Mouse (Mus musculus) lung, adult 18-20 months (tissue): Measurements from ENCODE around the gene Gm38392.

Source experiments
- DNase-seq, 2 experiments: peaks; one replicate each; pipeline ENCODE4 v3.0.0; 2022; ENCODE audit warnings: mixed read lengths in 2 of 2

The Gm38392 gene

DNA sequence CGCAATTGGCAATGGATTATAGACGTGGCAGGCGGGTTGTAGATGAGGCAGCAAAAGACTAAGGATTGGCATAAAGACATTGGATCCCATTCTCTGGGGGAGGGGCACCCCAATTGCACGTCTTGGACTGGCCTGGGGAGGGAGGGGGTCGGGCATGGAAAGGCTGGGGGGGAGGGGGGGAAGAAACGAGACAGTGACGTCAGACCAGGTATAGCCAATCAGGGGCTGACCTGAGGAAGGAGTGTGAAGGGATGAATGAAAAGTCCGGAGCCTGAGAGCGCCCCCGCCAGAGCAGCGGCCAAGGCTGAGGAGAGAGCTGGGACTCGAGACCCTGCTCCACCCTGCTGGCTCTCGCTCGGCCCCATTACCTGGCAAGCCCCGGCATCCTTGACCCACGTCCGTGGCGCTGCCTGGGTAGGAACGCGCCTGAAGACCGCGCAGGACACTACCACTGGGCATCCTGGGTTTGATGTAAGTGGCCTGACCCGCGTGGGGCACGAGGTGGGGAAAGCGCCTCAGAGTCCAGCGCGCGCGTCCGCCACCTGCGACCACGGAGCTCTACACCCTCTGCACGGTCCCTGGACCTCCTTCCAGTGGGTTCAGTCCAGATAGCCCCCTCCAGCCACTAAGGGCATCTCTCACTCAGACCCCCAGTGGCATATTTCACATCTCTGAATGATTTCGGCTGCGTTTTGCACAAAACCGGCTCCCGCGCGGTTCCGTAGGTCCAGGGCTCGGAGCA is 72.6 kb downstream of the Gm38392 start:
- DNase-seq = no peak

DNA sequence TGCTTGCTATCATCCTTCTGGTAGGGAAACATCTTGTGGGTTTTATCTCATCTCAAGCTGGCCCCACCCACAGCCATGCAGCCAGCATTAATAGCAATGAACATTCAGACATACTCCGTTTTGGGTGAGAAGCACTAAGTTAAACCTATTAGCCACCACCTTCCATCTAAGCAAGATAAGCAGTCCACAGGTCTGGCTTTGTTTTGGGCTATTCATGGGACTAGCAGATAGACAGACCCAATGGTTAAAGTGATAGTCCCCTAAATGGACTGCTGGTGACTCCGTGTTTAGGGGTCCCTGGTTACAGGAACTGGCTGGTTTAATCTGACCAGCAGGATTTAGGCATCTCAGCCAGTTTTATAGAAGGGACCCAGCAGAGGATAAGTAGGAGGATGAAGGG is 74.0 kb downstream of the Gm38392 start:
- no peak for DNase-seq

DNA sequence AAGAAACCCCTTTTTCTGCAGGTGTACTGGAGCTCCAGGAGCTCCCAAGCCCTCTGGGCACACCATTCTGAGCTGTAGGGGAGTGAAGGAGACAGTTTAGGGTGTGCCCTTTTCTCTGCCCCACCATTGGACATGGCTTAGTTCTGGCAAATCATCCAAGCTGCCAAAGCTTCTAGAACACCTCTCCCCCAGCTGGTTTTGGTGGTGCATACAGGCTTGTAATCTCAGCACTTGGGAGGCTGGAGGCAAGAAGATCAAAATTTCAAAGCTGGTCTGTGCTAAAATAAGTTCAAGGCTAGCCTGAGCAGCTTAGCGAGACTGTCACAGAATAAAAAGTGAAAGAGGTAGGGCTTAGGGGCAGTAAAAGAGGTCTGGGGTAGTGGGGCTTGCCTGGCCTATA is 74.7 kb downstream of the Gm38392 start:
- DNase-seq = no peak

DNA sequence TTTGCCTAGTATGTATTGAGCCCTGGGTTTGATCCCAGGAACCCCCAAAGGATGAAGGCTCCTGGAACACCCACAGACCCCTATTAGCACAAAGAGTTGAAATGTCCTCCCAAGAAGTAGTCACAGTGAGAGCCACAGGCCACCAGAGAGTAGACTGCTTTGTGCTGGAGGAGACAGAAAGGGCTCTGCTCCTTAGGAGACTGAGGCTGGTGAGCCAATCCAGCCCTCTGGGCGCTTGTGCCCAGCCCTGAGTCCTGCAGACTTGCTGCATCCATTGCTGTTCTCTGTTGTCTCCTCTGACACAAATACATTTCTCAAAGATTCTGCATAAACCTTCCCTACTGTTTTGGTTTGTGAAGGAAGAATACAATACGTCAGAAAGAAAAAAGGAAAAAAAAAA is 76.1 kb downstream of the Gm38392 start:
- no peak for DNase-seq

DNA sequence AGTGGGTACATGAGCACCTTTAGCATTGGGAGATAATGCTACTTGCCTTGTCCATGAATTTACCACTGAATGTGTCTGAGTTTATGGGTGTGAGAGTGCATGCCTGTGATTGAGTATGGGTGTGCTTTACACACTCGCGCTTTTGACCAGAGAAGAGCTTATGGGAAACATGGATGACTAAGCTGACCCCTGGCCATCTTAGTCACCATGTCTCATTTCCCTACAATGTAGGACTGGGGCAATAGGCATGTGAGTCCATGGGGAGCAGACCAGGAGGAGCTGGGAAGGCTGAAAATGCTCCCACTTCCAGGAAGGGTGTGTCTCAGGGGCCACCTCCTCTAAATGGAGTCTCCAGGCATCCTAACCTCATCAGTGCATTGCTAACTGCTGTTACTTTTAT is 76.9 kb downstream of the Gm38392 start:
- DNase-seq = no peak

DNA sequence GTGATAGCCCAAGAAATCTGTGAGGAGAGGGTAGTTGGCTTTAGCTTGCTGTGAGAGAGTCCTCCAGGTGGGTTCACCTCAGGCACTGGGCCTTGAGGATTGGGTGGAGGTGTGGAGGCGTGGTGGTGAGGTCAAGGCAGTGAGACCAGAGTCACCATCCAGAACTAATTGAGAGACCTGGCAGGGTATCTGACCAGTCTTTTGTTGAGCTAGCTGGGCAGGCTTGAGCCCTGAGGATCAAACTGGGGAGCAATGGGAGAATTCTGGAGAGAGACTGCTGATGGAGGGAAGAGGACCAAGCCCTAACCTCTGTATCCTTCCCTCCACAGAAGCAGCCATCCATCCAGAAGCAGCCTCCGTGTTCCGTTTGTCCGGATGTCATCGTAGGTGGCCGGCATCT is 77.7 kb downstream of the Gm38392 start:
- no peak for DNase-seq

DNA sequence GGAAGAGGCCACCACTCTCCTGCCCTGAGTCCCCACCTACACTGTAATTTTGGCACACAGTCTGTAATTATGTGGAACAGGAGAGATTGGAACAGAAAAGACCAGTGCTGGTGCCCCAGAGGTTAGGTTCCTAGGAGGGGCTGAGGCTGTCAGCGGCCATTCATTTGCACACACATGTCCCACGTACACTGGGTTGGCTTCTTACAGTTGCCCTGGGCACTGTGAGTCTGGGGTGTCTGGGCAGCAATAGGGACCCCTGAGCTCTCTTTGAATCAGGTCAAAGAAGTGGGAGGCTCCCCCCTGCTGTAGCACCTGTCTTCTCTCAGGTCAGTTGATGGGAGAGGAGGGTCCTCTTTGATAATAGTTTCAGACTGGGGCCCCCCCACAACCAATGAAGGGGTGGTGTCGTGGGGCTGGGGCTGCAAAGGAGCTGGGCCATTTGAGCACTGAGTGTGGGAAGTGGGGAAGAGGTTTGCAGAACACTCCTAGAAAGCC is 78.7 kb downstream of the Gm38392 start:
- DNase-seq = no peak

DNA sequence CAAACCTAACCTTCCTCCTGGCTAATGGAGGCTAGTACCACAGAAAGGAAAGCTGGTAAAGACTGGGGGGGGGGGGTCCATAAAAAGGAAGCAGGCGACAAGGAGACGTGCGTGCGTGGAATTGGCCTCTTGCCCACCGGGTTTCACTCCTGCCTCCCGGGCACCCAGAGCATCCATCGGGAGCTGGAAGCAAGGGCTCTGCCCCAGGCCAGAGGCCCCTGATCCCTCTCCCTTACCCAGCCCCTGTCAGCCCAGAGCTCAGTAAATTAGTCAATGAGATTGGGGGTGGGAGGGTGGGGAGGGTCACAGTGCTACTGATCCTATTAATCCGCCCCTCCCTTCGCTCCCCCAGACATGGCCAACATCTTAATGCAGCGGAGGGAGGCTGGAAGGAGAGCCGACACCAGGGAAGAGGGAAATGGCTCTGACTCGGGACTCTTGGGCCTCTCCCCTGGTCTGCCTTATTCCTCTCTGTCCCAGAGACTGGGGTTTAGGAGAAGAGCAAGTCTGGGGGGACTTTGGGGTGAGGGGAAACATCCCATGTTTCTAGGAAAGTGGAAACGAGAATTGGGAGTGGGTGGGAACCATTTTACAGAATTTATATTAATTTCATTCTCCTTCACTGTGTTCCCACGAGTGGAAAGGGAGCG is 79.4 kb downstream of the Gm38392 start:
- DNase-seq = no peak

DNA sequence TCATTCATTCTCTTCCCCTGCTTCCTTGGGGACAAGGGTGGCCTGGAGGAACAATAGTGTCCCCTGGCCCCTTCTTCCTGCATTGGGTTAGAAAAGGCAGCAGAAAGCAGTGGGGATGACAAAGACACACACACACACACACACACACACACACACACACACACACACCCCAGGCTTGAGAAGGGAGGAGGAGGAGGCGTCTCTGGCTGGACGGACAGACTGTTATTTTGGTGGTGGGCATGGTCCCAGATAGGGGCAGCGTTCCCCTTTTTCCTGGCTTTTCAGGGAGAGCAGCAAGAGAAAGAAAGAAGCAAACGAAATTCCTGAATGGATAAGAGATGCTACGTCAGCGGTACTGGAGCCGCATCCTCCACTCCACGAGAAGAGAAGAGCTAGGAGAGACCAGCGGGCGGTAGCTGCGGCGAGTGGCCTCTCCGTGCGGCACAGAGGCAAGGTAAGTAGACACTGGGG is 80.1 kb downstream of the Gm38392 start:
- DNase-seq = no peak

DNA sequence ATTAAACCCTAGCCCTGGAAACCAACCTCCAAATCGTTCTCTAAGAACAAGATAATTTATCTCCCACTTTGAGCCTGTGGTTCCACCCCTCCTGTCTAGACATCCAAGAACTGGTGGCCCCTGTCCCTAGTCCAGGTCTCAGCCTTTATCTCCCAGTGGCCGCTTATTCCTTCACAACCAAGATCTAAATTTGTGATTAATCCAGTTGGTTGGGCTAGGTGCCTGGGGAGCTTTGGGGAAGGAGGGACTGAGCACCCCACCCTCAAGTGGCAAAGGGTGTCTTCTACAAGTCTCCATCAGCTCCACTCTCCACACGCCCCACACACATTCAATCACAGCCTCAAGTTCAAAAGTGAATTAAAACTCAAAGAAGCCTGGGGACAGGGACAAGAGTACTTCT is 80.5 kb downstream of the Gm38392 start:
- DNase-seq = no peak

DNA sequence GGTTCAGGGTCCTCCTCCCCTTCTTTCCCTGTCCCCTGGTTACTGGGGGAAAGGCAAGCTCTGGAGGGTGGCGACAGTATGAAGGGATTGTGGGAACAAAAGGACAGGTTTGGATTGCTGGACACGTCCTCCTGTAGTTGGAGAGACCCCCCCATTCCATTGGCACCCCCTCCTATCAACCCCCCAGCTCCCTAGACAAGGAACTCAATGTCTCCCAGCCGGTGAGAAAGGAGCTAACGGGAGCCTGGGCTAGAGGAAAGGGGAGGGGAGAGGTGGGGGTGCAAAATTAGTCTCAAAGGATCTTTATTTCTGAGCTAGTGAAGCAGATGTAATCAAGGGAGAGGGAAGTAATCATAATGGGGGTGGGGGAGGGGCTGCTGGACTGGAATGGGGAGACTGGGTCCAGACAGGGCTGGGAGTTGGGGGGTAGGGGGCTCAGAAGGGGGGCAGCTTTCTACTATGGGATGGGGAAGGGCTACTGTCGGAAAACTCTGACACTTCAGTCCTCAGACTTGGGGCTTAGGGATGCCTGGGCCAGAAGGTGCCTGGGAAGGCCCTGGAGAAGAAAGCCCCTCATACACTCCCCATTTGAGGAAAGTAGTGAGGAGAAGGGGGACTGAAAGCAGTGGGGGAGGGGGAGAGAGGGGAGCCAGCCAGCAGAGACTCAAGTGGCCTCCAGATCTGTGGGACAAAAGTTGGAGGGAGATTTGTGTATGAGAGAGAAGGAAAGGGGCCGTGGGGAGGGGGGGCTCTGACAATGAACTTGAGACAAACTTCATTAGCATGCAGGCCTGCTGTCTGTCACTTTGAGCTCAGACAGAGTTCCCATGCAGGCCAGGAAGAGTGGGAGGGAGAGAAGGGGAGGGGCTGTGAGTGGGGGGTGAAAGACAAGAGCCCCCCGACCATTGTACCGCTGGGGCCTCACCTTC is 81.2 kb downstream of the Gm38392 start:
- DNase-seq = no peak

DNA sequence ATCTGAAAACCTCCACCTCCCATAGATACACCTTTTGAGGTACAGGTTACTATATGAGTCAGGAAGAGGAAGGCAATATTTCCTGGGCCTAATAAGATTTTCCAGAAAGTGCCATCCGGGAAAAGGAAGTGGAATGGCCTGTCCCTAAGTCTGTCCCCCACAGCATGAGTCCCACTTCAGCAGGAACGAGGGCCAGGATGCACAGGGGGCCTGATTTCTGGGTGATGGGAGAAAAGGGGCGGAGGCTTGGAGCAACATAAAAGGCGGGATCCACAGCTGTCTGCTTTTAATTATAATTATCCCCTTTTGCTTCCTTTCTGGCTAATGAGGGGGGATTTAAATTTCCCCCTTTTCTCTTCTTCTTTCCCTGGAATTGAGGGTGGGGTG is 81.8 kb downstream of the Gm38392 start:
- DNase-seq = no peak

DNA sequence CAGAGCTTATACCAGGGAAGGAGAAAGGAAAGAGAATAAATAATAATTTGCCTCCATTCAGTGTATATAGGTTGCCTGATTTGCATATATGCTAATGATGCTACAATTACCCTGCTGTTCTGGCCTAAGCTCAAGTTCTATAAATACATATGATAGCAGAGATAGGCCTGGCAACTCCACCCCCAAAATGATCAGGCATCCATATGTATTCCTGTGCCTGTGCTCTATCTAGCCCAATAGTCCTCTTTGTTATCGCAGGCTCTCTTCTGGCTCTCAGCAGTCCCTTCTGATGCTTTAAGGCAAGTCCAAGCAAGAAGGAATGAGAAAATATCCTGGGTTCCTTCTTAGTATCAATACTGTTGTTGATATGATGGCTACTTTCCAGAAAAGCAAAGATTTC is 82.3 kb downstream of the Gm38392 start:
- no peak for DNase-seq

DNA sequence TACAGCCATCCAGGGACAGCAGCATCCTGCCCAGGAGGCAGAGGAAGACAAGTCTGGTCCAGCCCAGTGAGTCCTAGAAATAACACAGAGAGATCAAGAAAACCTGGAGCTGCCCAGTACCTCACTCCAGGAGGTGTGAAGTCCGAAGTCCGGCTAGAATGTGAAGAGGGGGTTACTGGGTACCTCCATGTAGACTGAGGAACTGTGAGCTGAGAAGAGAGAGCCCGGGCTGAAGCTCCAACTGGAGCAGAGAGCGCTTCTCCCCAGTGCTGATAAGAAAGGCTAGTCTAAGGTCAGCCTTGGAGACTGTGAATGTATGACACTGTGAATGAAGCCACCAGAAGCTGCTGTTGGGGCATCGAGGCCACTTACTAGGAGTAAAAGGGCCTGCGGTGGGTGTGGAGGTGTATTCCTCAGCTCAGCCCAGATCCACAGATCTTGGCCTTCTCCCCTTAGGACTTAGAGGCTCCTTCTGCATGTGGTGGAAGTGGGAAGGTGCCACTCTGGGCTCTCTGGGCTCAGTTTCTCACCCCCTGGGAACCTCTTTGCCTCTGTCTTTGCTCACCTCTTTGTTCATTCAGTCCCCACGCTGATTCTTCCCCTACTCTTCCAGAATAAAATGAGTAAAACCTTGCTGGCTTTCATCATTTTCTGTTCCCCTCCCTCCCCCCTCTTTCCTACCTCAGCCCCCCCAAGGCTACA is 82.9 kb downstream of the Gm38392 start:
- no peak for DNase-seq

DNA sequence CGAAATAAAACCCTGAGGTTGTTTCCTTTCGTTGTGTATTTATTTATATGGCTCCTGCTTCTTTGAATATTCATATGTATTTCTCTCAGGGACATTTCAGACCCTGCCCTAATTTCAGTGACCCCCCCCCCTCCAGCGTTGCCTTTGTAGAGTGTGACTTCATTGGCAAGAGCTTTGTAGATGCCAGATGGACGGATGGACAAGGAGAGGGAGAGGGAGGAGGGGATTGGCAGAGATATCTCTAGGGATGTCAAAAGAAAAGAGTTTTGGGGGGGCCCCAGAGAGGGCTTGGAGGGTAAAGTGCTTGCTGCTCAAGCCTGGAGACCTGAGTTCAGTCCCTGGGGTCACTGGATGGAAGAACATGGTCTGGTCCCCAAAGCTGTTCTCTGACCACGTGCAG is 83.6 kb downstream of the Gm38392 start:
- DNase-seq = no peak

DNA sequence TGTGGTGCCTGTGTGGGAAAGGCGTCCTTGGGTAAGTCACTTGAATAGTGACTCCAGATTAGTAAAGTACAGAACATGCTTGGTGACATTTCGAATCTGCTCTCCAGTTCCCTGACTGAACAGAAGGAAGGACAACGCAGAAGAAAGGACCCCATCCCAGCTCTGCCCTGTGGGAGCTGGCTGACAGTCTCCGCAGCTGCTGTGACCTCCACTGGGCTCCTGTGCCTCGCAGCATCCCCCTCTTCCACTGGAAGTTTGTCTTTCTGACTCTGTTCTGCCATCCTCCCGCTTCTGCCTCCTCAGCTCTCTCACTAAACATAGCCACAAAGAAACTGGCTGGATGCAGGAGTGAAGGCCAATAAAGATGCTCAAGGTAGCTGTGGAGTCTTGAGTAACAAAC is 84.0 kb downstream of the Gm38392 start:
- DNase-seq = no peak

DNA sequence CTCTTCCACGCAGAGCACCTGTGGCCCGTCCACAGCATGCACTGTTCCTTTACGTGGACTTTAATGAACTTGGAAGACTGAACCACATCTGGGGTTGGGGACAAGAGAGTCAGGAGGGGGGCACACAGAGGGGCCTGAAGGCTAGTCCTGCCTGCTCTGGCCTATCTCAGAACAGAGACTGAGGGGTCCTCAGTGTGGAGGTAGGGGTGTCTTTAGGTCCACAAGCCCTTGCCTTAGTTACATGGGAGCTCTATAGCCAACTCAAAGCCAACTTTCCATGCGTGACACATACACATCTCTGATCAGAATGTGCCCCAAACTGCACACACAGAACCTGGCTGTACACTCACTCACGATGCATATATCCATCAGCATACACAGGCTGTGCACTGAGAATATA is 85.4 kb downstream of the Gm38392 start:
- DNase-seq = no peak

DNA sequence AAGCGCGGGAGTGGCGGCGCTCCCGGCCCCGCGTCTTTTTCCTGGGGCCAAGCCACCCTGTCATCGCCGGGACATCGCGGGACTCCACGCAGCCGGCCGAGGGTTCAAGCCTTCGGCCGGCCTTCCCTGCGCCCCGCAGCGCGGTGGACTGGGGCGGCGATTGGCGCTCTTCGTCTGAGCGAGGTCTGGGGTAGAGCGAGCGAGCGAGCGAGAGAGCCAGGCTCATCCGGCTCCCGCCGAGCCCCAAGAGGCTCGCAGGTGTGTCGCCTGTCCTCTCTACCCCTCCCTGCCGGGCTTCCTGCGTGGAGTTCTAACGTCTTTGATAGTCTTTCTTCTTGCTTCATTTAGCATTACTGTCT is 86.1 kb downstream of the Gm38392 start:
- DNase-seq = no peak

DNA sequence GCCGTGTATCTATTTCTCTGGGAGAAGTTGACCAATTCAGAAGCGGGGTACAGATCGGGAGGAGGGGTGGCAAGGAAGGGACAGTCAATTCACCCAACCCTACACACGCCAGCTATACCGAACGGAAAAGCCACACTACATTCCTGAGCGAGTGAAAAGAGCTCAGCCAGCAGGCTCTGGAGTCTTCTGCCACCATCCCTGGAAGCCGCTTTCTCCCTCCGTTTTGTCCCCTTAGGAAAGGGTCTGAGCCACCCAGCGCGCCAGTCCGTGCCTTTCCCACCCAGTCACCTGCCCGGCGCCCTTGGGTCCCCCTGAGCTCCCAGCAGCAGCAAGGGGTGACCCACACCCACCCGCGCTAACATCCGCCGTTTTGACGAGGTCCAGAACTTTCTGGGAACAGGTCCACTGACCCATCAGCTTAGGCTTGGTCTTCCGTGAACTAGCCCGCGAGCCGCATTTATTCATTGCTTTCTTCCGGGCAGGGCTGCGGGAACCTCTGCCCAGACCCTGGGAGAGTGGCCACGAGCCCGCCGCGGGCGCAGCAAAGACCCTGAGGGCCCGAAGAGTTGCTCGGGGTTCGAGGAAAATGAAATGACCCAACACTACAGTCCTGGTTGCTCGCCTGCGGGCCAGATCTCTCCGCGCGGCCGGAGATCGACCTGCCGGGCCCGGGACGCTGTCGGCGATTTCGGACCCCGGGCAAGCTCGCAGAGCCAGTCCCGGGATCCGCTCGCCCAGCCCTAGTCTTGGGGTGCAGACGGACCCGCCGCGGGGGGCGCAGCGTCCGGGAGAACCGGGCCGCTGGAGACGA is 86.6 kb downstream of the Gm38392 start:
- no peak for DNase-seq

DNA sequence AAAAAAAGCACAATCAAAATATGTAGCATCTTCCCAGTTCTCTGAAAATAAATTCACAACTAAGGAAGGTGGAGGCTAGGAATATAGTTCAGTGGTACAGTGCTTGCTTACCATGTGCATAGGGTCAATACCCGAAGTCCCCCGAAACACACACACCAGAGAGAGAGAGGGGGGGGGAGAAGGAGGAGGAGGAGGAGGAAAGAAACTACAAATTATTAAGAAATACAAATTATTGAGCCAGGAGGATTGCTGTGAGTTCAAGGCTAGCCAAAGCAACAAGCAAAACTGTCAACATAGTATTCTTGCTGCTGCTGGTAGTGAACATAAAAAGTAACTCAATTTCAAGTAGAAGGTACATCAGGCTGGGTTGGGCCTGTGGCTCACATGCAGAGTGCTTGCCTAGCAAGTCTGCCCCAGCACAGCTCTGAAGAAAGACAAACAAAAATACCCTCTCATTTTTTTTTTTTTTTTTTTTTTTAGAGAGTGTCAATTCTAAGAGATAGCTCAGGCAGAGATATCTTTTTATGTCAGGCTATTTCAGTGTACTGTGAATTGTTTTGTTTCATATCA is 87.4 kb downstream of the Gm38392 start:
- DNase-seq = no peak

DNA sequence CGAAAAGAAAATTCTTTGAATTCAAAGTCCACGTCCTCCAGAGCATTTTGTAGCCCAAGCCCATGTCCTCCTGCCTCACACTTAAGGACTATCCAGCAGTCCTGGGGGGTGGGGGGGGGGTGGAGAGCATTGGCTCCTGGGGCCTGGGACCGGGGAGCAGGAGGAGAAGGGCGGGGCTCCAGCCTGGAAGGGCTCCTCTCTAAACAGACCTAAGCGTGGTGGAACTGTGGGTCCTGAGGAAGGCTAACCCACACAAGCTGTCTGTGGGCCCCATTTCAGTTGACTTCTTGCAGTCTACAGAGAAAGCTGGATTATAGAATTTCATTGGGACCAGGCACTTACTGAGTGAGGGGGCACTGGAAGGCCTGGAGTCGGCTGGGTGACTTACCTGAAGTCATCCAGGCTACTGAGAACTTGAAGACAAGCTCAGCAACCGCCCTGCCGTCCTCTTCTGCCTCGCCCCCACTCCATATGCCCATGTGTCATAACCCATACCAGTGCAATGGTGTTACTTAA is 88.4 kb downstream of the Gm38392 start:
- DNase-seq = no peak
